Mouse (Mus musculus) megakaryocyte, embryonic 14.5 days (primary cell): ENCODE results near the gene Rptor. TPM values are rescaled to one million over a fixed set of nuclear protein-coding genes. Genes with fewer than 3 reads are reported as not detected.

Source experiments
- H3K27me3 ChIP-seq: replicated peaks from 2 replicates; pipeline ENCODE3; 2012; ENCODE audit warnings: inconsistent platforms
- H3K36me3 ChIP-seq: replicated peaks from 2 replicates; pipeline ENCODE3; 2012; ENCODE audit warnings: low read length, inconsistent platforms, mixed read lengths
- H3K4me1 ChIP-seq: 2 replicates; pipeline ENCODE4 v1.6.1; 2012; ENCODE audit warnings: inconsistent platforms
- H3K4me3 ChIP-seq: replicated peaks from 2 replicates; pipeline ENCODE3; 2012; ENCODE audit warnings: moderate library complexity, mild to moderate bottlenecking, inconsistent platforms
- H3K9me3 ChIP-seq: 2 replicates; pipeline ENCODE4 v1.6.1; 2012; ENCODE audit warnings: inconsistent platforms
- FLI1 ChIP-seq: IDR thresholded peaks from 2 replicates; pipeline ENCODE4 v1.6.1; 2012; ENCODE audit warnings: low read length, inconsistent platforms, mixed read lengths
- GATA1 ChIP-seq: IDR thresholded peaks from 3 replicates; pipeline ENCODE4 v1.6.1; 2012; ENCODE audit warnings: mixed read lengths, low read length, inconsistent platforms, borderline replicate concordance
- polyA plus RNA-seq: library from polyadenylated mRNA; stranded (reverse); fragments of >175 nt; gene quantifications from 2 replicates; pipeline ENCODE4 v1.2.3, GENCODE M21; 2012; ENCODE audit warnings: low replicate concordance; ENCODE audit not compliant: insufficient read depth

The Rptor gene
- polyA plus RNA-seq, 1 experiment = 20.2 TPM

DNA sequence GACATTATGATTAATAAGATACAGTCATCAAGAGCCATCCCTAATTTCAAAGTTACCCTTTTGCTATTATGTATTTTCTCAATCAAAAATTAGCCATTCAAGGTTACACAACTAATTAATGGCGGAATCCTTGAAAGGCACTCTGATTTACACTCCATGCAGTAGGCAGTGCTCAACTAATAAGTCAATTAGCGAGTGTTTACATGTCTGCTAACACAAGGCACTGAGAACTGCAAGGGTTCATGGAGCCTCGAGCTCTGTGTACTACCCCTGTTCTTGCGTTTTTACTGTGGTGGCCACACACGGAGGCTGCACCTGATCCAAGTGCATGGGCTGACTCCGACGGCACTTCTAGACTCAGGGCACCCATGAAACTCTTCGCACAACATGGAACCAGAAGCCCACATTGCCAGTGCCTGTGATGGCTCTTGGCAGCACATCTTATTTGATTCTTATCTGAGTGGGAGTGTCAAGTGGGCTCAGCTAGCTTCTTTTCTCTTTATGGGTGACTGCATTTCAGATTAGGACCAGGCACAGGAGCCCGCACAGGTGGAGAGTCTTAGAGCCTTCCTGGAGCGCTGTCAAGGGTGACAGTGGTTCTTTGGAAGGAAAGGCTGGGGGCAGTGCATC is 62.1 kb downstream of the Rptor start:
- Histone ChIP-seq H3K4me3 (no peak overlapping the region), H3K27me3 (peaks cover 2% of the 10 kb centered on the region), H3K36me3 (peaks cover 3% of the 10 kb centered on the region), H3K9me3 (no peaks in the 10 kb centered on the region), H3K4me1 (peaks cover 39% of the 10 kb centered on the region)
- TF ChIP-seq GATA1 (no peak), FLI1 (no peak)

- Histone ChIP-seq H3K9me3 (no peaks in the 10 kb centered on the region), H3K27me3 (peaks cover 2% of the 10 kb centered on the region), H3K36me3 (peaks cover 3% of the 10 kb centered on the region), H3K4me1 (peaks cover 44% of the 10 kb centered on the region), H3K4me3 (no peak overlapping the region)
- no peak for TF ChIP-seq GATA1
- no peak for TF ChIP-seq FLI1
Measured at GRCm38 (mm10) chr11:119665308-119665702, 62.6 kb downstream of the Rptor start.

- Histone ChIP-seq H3K4me1 (peaks cover 55% of the 10 kb centered on the region), H3K36me3 (peaks cover 3% of the 10 kb centered on the region), H3K9me3 (no peaks in the 10 kb centered on the region), H3K27me3 (peaks cover 2% of the 10 kb centered on the region), H3K4me3 (no peak overlapping the region)
- TF ChIP-seq FLI1 (no peak), GATA1 (no peak)
Measured at GRCm38 (mm10) chr11:119666567-119667108, 63.9 kb downstream of the Rptor start.

- TF ChIP-seq FLI1 = no peak
- TF ChIP-seq GATA1 = no peak
- H3K4me3 ChIP-seq = peak overlapping the region; percentile 82
Measured at GRCm38 (mm10) chr11:119670690-119671666, 68.3 kb downstream of the Rptor start.

GRCm38 (mm10) chr11:119672041-119672440 is 69.3 kb downstream of the Rptor start:
- Histone ChIP-seq H3K27me3 (no peaks in the 10 kb centered on the region), H3K4me3 (no peak overlapping the region)

More at GRCm38 (mm10) chr11:119670690-119671666, 68.3 kb downstream of the Rptor start:
- peaks cover 6% of the 10 kb centered on the region for H3K9me3 ChIP-seq
- no peaks in the 10 kb centered on the region for H3K27me3 ChIP-seq
- H3K36me3 ChIP-seq = peaks cover 18% of the 10 kb centered on the region
- peaks cover 65% of the 10 kb centered on the region for H3K4me1 ChIP-seq

DNA sequence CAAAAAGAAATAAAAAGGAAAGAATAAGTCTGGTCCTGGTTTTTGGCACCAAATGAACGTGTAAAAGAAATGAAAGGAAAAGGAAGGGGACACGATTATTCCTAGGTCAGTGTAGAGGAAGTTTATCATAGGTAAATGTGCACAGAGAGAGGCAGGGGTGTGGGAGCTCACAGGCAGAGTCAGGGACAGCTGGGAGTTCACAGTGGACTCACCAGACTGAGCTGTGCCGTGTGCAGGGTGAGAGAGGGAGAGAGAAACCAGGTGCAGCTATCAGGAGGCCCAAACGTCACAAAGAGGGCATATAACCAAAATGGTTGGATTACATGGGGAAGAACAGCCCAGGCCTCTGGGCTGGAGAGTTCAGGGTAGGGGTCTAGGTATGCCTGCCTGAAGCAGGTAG is 70.1 kb downstream of the Rptor start:
- Histone ChIP-seq H3K36me3 (peaks cover 18% of the 10 kb centered on the region), H3K27me3 (no peaks in the 10 kb centered on the region), H3K4me3 (no peak overlapping the region), H3K4me1 (peaks cover 77% of the 10 kb centered on the region), H3K9me3 (peaks cover 6% of the 10 kb centered on the region)
- TF ChIP-seq FLI1 (no peak), GATA1 (no peak)

More at GRCm38 (mm10) chr11:119672041-119672440, 69.3 kb downstream of the Rptor start:
- TF ChIP-seq GATA1 (no peak), FLI1 (no peak)
- peaks cover 6% of the 10 kb centered on the region for H3K9me3 ChIP-seq
- H3K4me1 ChIP-seq = peaks cover 70% of the 10 kb centered on the region
- H3K36me3 ChIP-seq = peaks cover 18% of the 10 kb centered on the region

- Histone ChIP-seq H3K27me3 (no peaks in the 10 kb centered on the region), H3K4me1 (peaks cover 85% of the 10 kb centered on the region), H3K36me3 (peaks cover 16% of the 10 kb centered on the region), H3K4me3 (peak overlapping the region; percentile 12), H3K9me3 (peaks cover 6% of the 10 kb centered on the region)
- no peak for TF ChIP-seq FLI1
- no peak for TF ChIP-seq GATA1
Measured at GRCm38 (mm10) chr11:119674835-119675234, 72.1 kb downstream of the Rptor start.

DNA sequence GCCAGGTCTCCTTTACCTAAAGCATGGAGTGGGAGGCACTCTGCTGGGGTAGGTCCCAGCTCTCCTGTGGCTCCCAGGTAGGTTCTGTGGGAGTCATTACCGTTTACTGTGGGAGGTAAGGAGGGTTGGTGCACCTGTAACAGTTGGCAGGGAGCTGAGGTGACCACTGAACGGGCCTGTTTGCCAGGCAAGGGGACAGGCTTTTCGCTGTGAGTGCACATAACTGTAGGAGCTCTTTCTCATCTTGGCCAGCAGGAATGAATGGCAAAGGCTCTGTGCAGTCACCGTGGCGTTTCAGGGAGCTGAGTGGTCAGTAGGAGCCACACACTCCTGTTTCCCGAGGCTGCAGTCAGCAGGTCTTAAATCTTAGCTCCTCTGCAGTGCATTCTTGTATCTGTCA is 72.8 kb downstream of the Rptor start:
- TF ChIP-seq GATA1 (no peak), FLI1 (no peak)
- Histone ChIP-seq H3K27me3 (no peaks in the 10 kb centered on the region), H3K36me3 (peaks cover 17% of the 10 kb centered on the region), H3K9me3 (peaks cover 6% of the 10 kb centered on the region), H3K4me3 (no peak overlapping the region), H3K4me1 (peaks cover 82% of the 10 kb centered on the region)

DNA sequence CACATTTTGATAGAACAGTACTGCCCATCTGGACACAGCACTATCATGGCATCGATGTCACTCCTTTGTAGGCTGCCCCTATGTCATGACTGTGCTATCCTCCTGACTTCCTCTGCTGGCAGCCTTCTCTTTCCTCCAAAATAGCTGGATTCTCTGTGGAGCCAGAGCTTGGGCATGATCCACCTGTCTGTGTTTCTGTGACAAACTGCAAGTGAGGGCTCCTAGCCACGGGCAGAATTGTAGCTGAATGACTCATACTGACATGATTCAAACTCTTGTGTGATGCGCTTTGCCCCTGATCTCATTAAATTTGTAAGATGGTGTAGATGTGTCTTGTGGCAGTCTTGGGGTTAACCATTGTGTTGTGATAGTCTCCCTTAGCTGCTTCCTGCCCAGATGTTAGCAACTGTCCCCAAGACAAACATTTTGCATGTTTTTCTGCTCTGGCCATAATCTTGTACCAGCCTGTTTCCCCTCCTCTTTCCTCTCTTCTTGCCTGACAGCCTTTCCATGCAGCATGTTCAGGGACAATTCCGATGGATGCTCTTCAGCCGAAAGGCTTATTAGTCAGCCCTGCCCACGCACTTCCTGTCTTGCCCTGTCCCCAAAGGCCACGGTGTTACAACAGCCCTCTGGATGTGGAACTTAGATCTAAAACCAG is 74.2 kb downstream of the Rptor start:
- Histone ChIP-seq H3K4me3 (peak overlapping the region; percentile 86), H3K27me3 (no peaks in the 10 kb centered on the region), H3K36me3 (peaks cover 17% of the 10 kb centered on the region), H3K4me1 (peaks cover 82% of the 10 kb centered on the region), H3K9me3 (peaks cover 6% of the 10 kb centered on the region)
- TF ChIP-seq FLI1 (peak; percentile 42; the same call in 1 of the 2 replicates), GATA1 (peak; percentile 59; the same call in 1 of the 3 replicates)
